Mouse (Mus musculus) midbrain, embryonic 16.5 days (tissue): ENCODE measurements at regions not wholly inside any gene's neighbourhood (a gene's known extent, or its start where the extent isn't known, plus 50 kb on each side); places are given as distances from the start of the nearest gene placed in this dataset.

Experiments used
- ATAC-seq: fragments of 200-750 bp; cut with Nextera tagmentation; 2 replicates; pipeline ENCODE4 v1.8.0; 2017; ENCODE audit warnings: moderate TSS enrichment
- H3K27ac ChIP-seq: fragments of 300-500 bp; sonication (generic); 2 replicates; pipeline ENCODE4 v1.5.1; 2014; ENCODE audit warnings: mild to moderate bottlenecking, low read length, mixed read lengths
- H3K27me3 ChIP-seq: fragments of 300-500 bp; sonication (generic); 2 replicates; pipeline ENCODE4 v1.6.1; 2014; ENCODE audit warnings: low read depth, low read length, mixed read lengths; ENCODE audit not compliant: control insufficient read depth, insufficient read depth
- H3K36me3 ChIP-seq: fragments of 300-500 bp; sonication (generic); 2 replicates; pipeline ENCODE4 v1.6.1; 2014; ENCODE audit warnings: mild to moderate bottlenecking, low read length, moderate library complexity, mixed read lengths; ENCODE audit not compliant: control insufficient read depth, insufficient read depth
- H3K4me1 ChIP-seq: fragments of 300-500 bp; sonication (generic); 2 replicates; pipeline ENCODE4 v1.6.1; 2014; ENCODE audit warnings: mild to moderate bottlenecking, low read length, mixed read lengths; ENCODE audit not compliant: control insufficient read depth, insufficient read depth
- H3K4me2 ChIP-seq: fragments of 300-500 bp; sonication (generic); 2 replicates; pipeline ENCODE4 v1.6.1; 2014; ENCODE audit warnings: mild to moderate bottlenecking, low read length, mixed read lengths
- H3K4me3 ChIP-seq: fragments of 300-500 bp; sonication (generic); 2 replicates; pipeline ENCODE4 v1.5.1; 2014; ENCODE audit warnings: low read depth, mild to moderate bottlenecking, low read length, moderate library complexity, mixed read lengths
- H3K9ac ChIP-seq: fragments of 300-500 bp; sonication (generic); 2 replicates; pipeline ENCODE4 v1.6.1; 2014; ENCODE audit warnings: low read depth, low read length, mixed read lengths
- H3K9me3 ChIP-seq: fragments of 300-500 bp; sonication (generic); replicated peaks from 2 replicates; pipeline ENCODE4 v1.6.1; 2014; ENCODE audit warnings: mild to moderate bottlenecking, low read length, mixed read lengths; ENCODE audit not compliant: control insufficient read depth, poor library complexity, severe bottlenecking
- WGBS: fragments of 180-500 bp; shearing (Covaris S2); extraction: QIAGEN DNeasy Blood & Tissue Kit; methylation state at CpG from one replicate; pipeline ENCODE4 v1.1.7; 2014; 5-methylcytosine and 5-hydroxymethylcytosine counted together

GRCm38 (mm10) chr5:84934369-84934768 lies 517.2 kb upstream of the Epha5 start:
- Histone ChIP-seq H3K27me3 (no peaks in the 10 kb centered on the region), H3K4me1 (no peaks in the 10 kb centered on the region), H3K4me2 (no peak overlapping the region), H3K9ac (no peak overlapping the region), H3K36me3 (no peaks in the 10 kb centered on the region), H3K9me3 (no peaks in the 10 kb centered on the region), H3K4me3 (no peak overlapping the region), H3K27ac (no peak overlapping the region)
- no peak for ATAC-seq
- 100% methylated on average over 1 of the region's 1 CpGs for WGBS

GRCm38 (mm10) chr5:84917631-84918292 lies 500.6 kb upstream of the Epha5 start:
- Histone ChIP-seq H3K27ac (no peak overlapping the region), H3K36me3 (no peaks in the 10 kb centered on the region), H3K27me3 (no peaks in the 10 kb centered on the region), H3K4me1 (no peaks in the 10 kb centered on the region), H3K9ac (no peak overlapping the region), H3K4me3 (no peak overlapping the region), H3K9me3 (no peaks in the 10 kb centered on the region), H3K4me2 (no peak overlapping the region)
- ATAC-seq: no peak
- 98% methylated on average over 1 of the region's 1 CpGs for WGBS

GRCm38 (mm10) chr5:84901669-84902068 lies 484.5 kb upstream of the Epha5 start:
- Histone ChIP-seq H3K27ac (no peak overlapping the region), H3K27me3 (no peaks in the 10 kb centered on the region), H3K4me1 (no peaks in the 10 kb centered on the region), H3K9me3 (no peaks in the 10 kb centered on the region), H3K36me3 (no peaks in the 10 kb centered on the region), H3K4me3 (no peak overlapping the region), H3K4me2 (no peak overlapping the region), H3K9ac (no peak overlapping the region)
- ATAC-seq: no peak
- WGBS: 28% methylated on average over 4 of the region's 4 CpGs

- no peaks in the 10 kb centered on the region for H3K36me3 ChIP-seq
- H3K9ac ChIP-seq: no peak overlapping the region
- 90% methylated on average over 1 of the region's 1 CpGs for WGBS
- no peaks in the 10 kb centered on the region for H3K4me1 ChIP-seq
- no peak overlapping the region for H3K27ac ChIP-seq
- no peak overlapping the region for H3K4me3 ChIP-seq
- no peak for ATAC-seq
- H3K4me2 ChIP-seq: no peak overlapping the region
- no peaks in the 10 kb centered on the region for H3K27me3 ChIP-seq
- 0 out of 2 replicates have a peak, but pooled peaks cover 2% of the 10 kb centered on the region for H3K9me3 ChIP-seq
Observed at GRCm38 (mm10) chr5:84897535-84897934, 480.4 kb upstream of the Epha5 start.

- no peaks in the 10 kb centered on the region for H3K27me3 ChIP-seq
- H3K9ac ChIP-seq: no peak overlapping the region
- H3K9me3 ChIP-seq: no peaks in the 10 kb centered on the region
- 0 out of 2 replicates have a peak, but pooled peaks cover 2% of the 10 kb centered on the region for H3K4me1 ChIP-seq
- ATAC-seq: no peak
- H3K36me3 ChIP-seq: no peaks in the 10 kb centered on the region
- 28% methylated on average over 1 of the region's 1 CpGs for WGBS
- no peak overlapping the region for H3K4me2 ChIP-seq
- H3K27ac ChIP-seq: no peak overlapping the region
- no peak overlapping the region for H3K4me3 ChIP-seq
Observed at GRCm38 (mm10) chr5:84853622-84854021, 436.4 kb upstream of the Epha5 start.

- Histone ChIP-seq H3K36me3 (no peaks in the 10 kb centered on the region), H3K4me1 (peaks cover 4% of the 10 kb centered on the region; the same call in 1 of the 2 replicates), H3K27me3 (no peaks in the 10 kb centered on the region), H3K9me3 (no peaks in the 10 kb centered on the region), H3K27ac (0 out of 2 replicates have a peak overlapping the region, but pooled peaks have one; percentile 9), H3K4me2 (no peak overlapping the region), H3K4me3 (no peak overlapping the region), H3K9ac (no peak overlapping the region)
- ATAC-seq: peak; percentile 56
Observed at GRCm38 (mm10) chr5:84849175-84849574, 432.0 kb upstream of the Epha5 start.

GRCm38 (mm10) chr5:84848765-84849164 lies 431.6 kb upstream of the Epha5 start:
- 3% methylated on average over 2 of the region's 2 CpGs for WGBS
- peaks cover 4% of the 10 kb centered on the region; the same call in 1 of the 2 replicates for H3K4me1 ChIP-seq
- ATAC-seq: peak; percentile 97
- 0 out of 2 replicates have a peak overlapping the region, but pooled peaks have one; percentile 9 for H3K27ac ChIP-seq
- no peaks in the 10 kb centered on the region for H3K9me3 ChIP-seq
- H3K4me2 ChIP-seq: no peak overlapping the region
- no peaks in the 10 kb centered on the region for H3K27me3 ChIP-seq
- H3K36me3 ChIP-seq: no peaks in the 10 kb centered on the region
- no peak overlapping the region for H3K4me3 ChIP-seq
- no peak overlapping the region for H3K9ac ChIP-seq

- Histone ChIP-seq H3K9me3 (no peaks in the 10 kb centered on the region), H3K27me3 (no peaks in the 10 kb centered on the region), H3K4me3 (no peak overlapping the region), H3K27ac (no peak overlapping the region), H3K4me2 (no peak overlapping the region), H3K36me3 (no peaks in the 10 kb centered on the region), H3K9ac (no peak overlapping the region), H3K4me1 (no peaks in the 10 kb centered on the region)
- peak; percentile 62; the same call in 1 of the 2 replicates for ATAC-seq
- 15% methylated on average over 2 of the region's 2 CpGs for WGBS
Observed at GRCm38 (mm10) chr5:84811460-84811859, 394.3 kb upstream of the Epha5 start.

- Histone ChIP-seq H3K9me3 (no peaks in the 10 kb centered on the region), H3K36me3 (no peaks in the 10 kb centered on the region), H3K27ac (no peak overlapping the region), H3K27me3 (no peaks in the 10 kb centered on the region), H3K4me1 (no peaks in the 10 kb centered on the region), H3K4me2 (no peak overlapping the region), H3K9ac (no peak overlapping the region), H3K4me3 (no peak overlapping the region)
- no peak for ATAC-seq
- 24% methylated on average over 3 of the region's 3 CpGs for WGBS
Observed at GRCm38 (mm10) chr5:84810844-84811243, 393.7 kb upstream of the Epha5 start.
